Mouse (Mus musculus): ENCODE data around the gene Rock2.

GRCm38 (mm10) chr12:16912600-16912999, 17.9 kb downstream of the Rock2 start:
- TF ChIP-seq CTCF (IDR thresholded peaks at IDR 0.05; ENCODE audit: low read depth) (no peak), EP300 (IDR thresholded peaks at IDR 0.05; ENCODE audit: low read depth) (no peak)
